Mouse (Mus musculus): ENCODE results near the gene Pi4k2a. TPM values are rescaled to one million over a fixed set of nuclear protein-coding genes. Genes with fewer than 3 reads are reported as not detected.

Pi4k2a gene
- polyA plus RNA-seq, 1 experiment from 2014 or later = 22.0 TPM

DNA sequence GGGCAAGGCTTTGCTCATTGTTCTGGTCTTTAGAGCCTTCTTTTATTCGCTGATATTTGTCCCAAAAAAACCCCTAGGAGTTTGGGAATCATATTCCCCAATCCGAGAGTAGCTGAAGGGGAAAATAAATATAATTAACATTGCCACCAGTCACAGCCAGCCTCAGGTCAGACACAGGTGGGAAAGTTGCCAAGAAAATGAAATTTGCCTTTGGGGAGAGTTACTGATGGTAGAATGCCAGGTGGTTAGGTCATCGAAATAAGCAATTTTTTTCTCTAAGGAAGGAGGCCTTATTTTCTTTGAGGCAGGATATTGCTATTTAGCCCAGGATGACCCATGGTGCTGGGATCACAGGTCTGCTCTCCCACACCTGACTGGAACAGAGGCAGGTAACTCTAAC lies 76.5 kb downstream of the Pi4k2a start:
- Histone ChIP-seq H3K4me2 (no peak overlapping the region), H3K27ac (ENCODE audit: poor library complexity, severe bottlenecking) (no peak overlapping the region), H3K4me1 (replicated peaks) (peaks cover 16% of the 10 kb centered on the region), H3K4me3 (no peak overlapping the region), H3K9ac (no peak overlapping the region), H3K27me3 (replicated peaks) (peaks cover 25% of the 10 kb centered on the region), H3K36me3 (no peaks in the 10 kb centered on the region), H3K9me3 (replicated peaks) (no peaks in the 10 kb centered on the region)
- ATAC-seq (ENCODE audit: insufficient number of reproducible peaks, low FRiP score) = no peak
- 45% methylated on average over 3 of the region's 3 CpGs for WGBS

DNA sequence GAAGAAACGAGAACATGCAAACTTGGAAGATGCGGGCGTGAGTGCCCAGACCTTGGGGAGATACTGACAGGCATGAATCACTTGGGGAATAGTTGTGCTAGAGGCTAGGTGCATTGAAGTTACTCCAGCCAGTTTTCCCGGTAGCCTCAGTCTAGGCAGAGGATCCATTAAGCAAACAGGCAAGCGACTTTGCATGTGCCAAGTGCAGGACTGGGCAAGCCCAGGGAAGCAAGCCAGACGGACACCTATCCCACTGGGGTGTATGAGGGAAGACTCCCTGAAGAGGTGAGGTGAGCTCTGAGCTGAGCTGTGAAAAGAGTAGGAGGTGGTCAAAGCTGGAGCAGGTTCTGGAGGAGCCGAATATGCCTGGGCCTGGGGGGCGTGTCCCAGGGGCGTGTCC lies 77.2 kb downstream of the Pi4k2a start:
- Histone ChIP-seq H3K27me3 (replicated peaks) (peaks cover 25% of the 10 kb centered on the region), H3K36me3 (no peaks in the 10 kb centered on the region), H3K4me1 (replicated peaks) (peaks cover 16% of the 10 kb centered on the region), H3K4me3 (no peak overlapping the region), H3K27ac (ENCODE audit: poor library complexity, severe bottlenecking) (no peak overlapping the region), H3K4me2 (no peak overlapping the region), H3K9ac (no peak overlapping the region), H3K9me3 (replicated peaks) (no peaks in the 10 kb centered on the region)
- WGBS = 63% methylated on average over 9 of the region's 9 CpGs
- ATAC-seq (ENCODE audit: insufficient number of reproducible peaks, low FRiP score) = no peak

DNA sequence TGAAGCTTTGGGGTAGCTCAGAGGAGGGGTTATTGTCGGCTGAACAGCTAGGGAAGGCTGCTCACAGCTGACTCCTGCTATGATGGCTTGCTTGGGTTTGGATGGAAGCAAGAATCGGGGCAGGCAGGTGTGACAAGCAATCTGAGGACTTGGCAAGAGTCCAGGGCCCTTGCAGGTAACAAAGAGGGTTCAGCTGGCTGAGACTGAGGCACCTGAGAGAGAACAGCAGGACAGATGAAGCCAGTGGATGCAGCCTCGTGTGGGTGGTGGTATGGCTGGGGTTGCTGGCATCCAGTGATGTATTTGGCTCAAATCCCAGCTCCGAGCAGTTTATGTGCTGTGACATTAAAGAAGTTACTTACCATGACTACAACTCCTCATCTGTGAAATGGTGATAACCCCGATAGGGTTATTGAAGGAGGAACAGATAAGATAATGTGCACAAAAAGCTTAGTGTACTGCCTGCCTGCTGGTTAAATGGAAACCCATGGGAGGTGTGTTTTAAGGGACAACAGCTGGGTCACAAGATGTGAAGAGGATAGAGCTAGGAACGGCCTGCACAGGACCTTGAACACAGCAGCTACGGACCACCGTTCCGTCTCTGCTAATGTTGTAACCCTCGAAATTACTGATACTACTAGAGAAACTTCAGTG lies 79.2 kb downstream of the Pi4k2a start:
- H3K27ac ChIP-seq (ENCODE audit: poor library complexity, severe bottlenecking) = no peak overlapping the region
- peaks cover 25% of the 10 kb centered on the region for H3K27me3 ChIP-seq (replicated peaks)
- H3K36me3 ChIP-seq = no peaks in the 10 kb centered on the region
- H3K4me2 ChIP-seq = peak overlapping the region; percentile 83
- H3K9me3 ChIP-seq (replicated peaks) = no peaks in the 10 kb centered on the region
- no peak overlapping the region for H3K9ac ChIP-seq
- ATAC-seq (ENCODE audit: insufficient number of reproducible peaks, low FRiP score) = no peak
- no peak overlapping the region for H3K4me3 ChIP-seq
- WGBS = 54% methylated on average over 10 of the region's 10 CpGs
- peaks cover 19% of the 10 kb centered on the region for H3K4me1 ChIP-seq (replicated peaks)

DNA sequence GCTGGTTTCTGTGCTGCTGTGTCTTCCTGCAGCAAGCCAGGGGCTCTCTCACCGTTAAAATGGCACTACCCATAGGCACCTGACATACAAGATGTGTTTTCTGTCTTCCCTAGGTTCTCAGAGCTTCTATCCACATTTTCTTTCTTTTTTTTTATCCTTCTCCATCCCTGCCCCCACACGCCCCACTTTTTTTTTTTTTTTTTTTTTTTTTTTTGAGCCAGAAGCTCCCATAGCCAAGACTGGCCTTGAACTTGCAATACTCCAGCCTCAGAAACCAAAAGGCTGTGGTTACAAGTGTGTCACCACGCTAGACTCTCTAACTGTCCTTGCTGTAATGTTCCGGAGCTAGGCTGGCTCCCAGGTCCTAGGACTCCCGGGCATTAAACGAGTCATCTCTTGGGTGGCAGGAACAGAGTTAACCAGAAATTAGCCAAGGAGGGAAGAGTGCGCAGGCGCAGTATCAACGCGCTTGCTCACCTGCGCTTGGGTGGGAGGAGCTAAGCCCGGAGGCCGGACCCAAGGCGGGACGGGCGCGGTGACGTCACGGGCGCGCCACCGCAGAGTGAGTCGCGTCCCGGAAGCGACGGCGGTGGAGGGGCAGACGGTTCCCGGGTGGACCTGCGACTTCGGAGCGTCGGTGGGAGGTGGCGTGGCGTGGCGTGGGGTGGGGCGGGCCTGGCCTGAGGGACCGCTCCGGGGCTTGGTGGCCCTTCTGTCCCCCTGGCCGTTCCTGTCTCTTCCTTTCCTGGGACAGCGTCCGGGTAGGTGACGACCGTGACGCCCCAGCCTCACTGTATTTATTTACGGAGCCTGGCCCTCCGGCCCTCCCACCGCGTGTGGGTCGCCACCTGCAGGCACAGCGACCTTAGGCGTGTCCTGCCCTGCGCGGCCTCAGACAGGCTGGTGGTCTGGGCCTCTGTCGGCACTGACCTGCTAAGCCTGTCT lies 80.0 kb downstream of the Pi4k2a start:
- Histone ChIP-seq H3K9me3 (replicated peaks) (no peaks in the 10 kb centered on the region), H3K4me3 (peak overlapping the region; percentile 82), H3K27ac (ENCODE audit: poor library complexity, severe bottlenecking) (no peak overlapping the region), H3K27me3 (replicated peaks) (peaks cover 23% of the 10 kb centered on the region), H3K4me1 (replicated peaks) (peaks cover 22% of the 10 kb centered on the region), H3K9ac (peak overlapping the region; percentile 92), H3K36me3 (no peaks in the 10 kb centered on the region), H3K4me2 (peak overlapping the region; percentile 83)
- WGBS = 1% methylated on average over 56 of the region's 56 CpGs
- ATAC-seq (ENCODE audit: insufficient number of reproducible peaks, low FRiP score) = peak; percentile 94

Other genes starting within 250 kb of the Pi4k2a start
- gene Frat2, start 242.3 kb upstream of the Pi4k2a start, polyA plus RNA-seq (2016; fragmentation: Nextera tagmentation; extraction: Ambion mirVana) = 3.6 TPM in 2 replicates
- 16.9 TPM in 2 replicates for gene Rrp12, start 194.3 kb upstream of the Pi4k2a start, polyA plus RNA-seq (2016; fragmentation: Nextera tagmentation; extraction: Ambion mirVana)
- 906 and 931 TPM in 2 replicates for gene Pgam1, start 178.5 kb upstream of the Pi4k2a start, polyA plus RNA-seq (2016; fragmentation: Nextera tagmentation; extraction: Ambion mirVana)
- gene Exosc1, start 157.0 kb upstream of the Pi4k2a start, polyA plus RNA-seq (2016; fragmentation: Nextera tagmentation; extraction: Ambion mirVana) = 49.2 and 52.2 TPM in 2 replicates
- 55.2 and 58.1 TPM in 2 replicates for gene Zdhhc16, start 157.0 kb upstream of the Pi4k2a start, polyA plus RNA-seq (2016; fragmentation: Nextera tagmentation; extraction: Ambion mirVana)
- 21.6 and 26.3 TPM in 2 replicates for gene Mms19, start 109.3 kb upstream of the Pi4k2a start, polyA plus RNA-seq (2016; fragmentation: Nextera tagmentation; extraction: Ambion mirVana)
- gene Ubtd1, start 108.7 kb upstream of the Pi4k2a start, polyA plus RNA-seq (2016; fragmentation: Nextera tagmentation; extraction: Ambion mirVana) = 13.8 and 16.1 TPM in 2 replicates
- gene Ankrd2, start 54.5 kb upstream of the Pi4k2a start, polyA plus RNA-seq (2016; fragmentation: Nextera tagmentation; extraction: Ambion mirVana) = not detected in 2 replicates
- gene Hoga1, start 44.9 kb upstream of the Pi4k2a start, polyA plus RNA-seq (2016; fragmentation: Nextera tagmentation; extraction: Ambion mirVana) = 0.69 and 1.0 TPM in 2 replicates
- gene 4933411K16Rik, start 38.2 kb upstream of the Pi4k2a start, polyA plus RNA-seq (2016; fragmentation: Nextera tagmentation; extraction: Ambion mirVana) = not detected in 2 replicates
- gene Morn4, start 4.1 kb upstream of the Pi4k2a start, polyA plus RNA-seq (2016; fragmentation: Nextera tagmentation; extraction: Ambion mirVana) = 15.2 and 17.1 TPM in 2 replicates
- gene Avpi1, start 38.6 kb downstream of the Pi4k2a start, polyA plus RNA-seq (2016; fragmentation: Nextera tagmentation; extraction: Ambion mirVana) = 26.2 and 26.4 TPM in 2 replicates
- gene Marveld1, start 56.9 kb downstream of the Pi4k2a start, polyA plus RNA-seq (2016; fragmentation: Nextera tagmentation; extraction: Ambion mirVana) = 16.1 and 19.9 TPM in 2 replicates
- gene Zfyve27, start 73.5 kb downstream of the Pi4k2a start, polyA plus RNA-seq (2016; fragmentation: Nextera tagmentation; extraction: Ambion mirVana) = 27.2 and 27.7 TPM in 2 replicates
- 5.4 and 5.9 TPM in 2 replicates for gene Sfrp5, start 111.8 kb downstream of the Pi4k2a start, polyA plus RNA-seq (2016; fragmentation: Nextera tagmentation; extraction: Ambion mirVana)
- 0.21 and 0.27 TPM in 2 replicates for gene Golga7b, start 157.1 kb downstream of the Pi4k2a start, polyA plus RNA-seq (2016; fragmentation: Nextera tagmentation; extraction: Ambion mirVana)

Measured in heart, embryonic 12.5 days (tissue).